Mouse (Mus musculus): Measurements from ENCODE around the gene Zfp213.

DNA sequence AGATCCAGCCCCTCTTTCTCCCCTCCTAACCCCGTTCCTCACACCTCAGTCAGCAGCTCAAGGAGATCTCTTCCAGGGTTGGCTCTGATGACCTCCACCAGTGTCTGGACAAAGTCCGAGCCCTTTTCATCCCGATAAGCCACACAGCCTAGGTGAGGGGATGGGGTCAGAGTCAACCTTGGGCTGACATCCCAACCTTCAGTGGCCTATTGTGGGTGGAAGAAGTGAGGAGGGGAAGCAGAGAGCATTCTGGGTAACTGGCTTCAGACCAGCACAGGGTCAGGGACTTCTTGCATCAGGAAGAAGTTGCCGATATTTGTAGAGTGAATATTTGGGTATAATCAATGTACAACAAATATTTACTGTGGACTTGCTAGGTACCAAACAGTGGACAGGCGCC is 12.1 kb downstream of the Zfp213 start:
- no peak for TF ChIP-seq CTCF (IDR thresholded peaks at IDR 0.05; ENCODE audit: extremely low read depth, insufficient read depth, low read length)
- TF ChIP-seq POLR2A (IDR thresholded peaks at IDR 0.05; ENCODE audit: extremely low read depth, insufficient read depth, low read length) = no peak

All from cortical plate, adult 2 months (tissue).